Mouse (Mus musculus): ENCODE measurements around the gene Cnpy3. TPM values are rescaled to one million over a fixed set of nuclear protein-coding genes. Genes with fewer than 3 reads are reported as not detected.

The Cnpy3 gene
- polyA plus RNA-seq, 1 experiment: 41.9 TPM

DNA sequence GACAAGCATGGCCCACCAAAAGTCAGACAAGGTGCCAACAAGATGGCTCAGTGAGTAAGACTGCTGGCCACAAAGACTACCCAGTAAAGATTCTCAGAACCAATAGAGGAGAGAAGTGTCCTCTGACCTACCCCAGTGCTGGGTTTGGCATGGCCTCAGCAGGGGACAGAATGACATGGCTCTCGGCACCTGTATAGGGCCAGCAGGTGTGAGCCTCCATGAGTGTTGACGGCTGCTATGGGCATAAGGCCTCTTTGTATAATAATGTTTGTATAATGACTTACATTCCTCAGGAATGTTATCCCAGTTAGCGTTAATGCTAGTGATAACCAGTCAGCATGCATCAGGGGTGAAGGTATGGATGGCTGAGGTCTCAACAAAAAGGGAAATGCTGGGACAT is 24.1 kb upstream of the Cnpy3 start:
- H3ac ChIP-seq (ENCODE audit: control insufficient read depth, insufficient read length, low read depth): no peak overlapping the region
- peaks cover 71% of the 10 kb centered on the region for H3K36me3 ChIP-seq (ENCODE audit: control insufficient read depth, insufficient read depth)
- TF ChIP-seq USF1 (IDR thresholded peaks at IDR 0.05; ENCODE audit: low read depth) (no peak), MYOG (IDR thresholded peaks at IDR 0.05; ENCODE audit: control insufficient read depth, extremely low read depth, insufficient read length) (no peak), CEBPB (IDR thresholded peaks at IDR 0.05; ENCODE audit: low read depth) (no peak), CTCF (IDR thresholded peaks at IDR 0.05; ENCODE audit: control insufficient read depth, insufficient read depth, insufficient read length) (no peak), FOSL1 (IDR thresholded peaks at IDR 0.05; ENCODE audit: insufficient read depth, low read length, poor library complexity, severe bottlenecking) (no peak), MAX (IDR thresholded peaks at IDR 0.05) (no peak), MYOD1 (IDR thresholded peaks at IDR 0.05; ENCODE audit: control insufficient read depth, insufficient read length, low read depth) (no peak)
- H3K79me2 ChIP-seq (ENCODE audit: control insufficient read depth, insufficient read depth): peaks cover 35% of the 10 kb centered on the region
- no peaks in the 10 kb centered on the region for H3K27me3 ChIP-seq (ENCODE audit: control insufficient read depth, insufficient read depth, insufficient read length)
- H3K4me3 ChIP-seq (ENCODE audit: insufficient read depth, poor library complexity, severe bottlenecking): no peak overlapping the region
- H3K79me3 ChIP-seq (ENCODE audit: low read depth): peaks cover 23% of the 10 kb centered on the region

DNA sequence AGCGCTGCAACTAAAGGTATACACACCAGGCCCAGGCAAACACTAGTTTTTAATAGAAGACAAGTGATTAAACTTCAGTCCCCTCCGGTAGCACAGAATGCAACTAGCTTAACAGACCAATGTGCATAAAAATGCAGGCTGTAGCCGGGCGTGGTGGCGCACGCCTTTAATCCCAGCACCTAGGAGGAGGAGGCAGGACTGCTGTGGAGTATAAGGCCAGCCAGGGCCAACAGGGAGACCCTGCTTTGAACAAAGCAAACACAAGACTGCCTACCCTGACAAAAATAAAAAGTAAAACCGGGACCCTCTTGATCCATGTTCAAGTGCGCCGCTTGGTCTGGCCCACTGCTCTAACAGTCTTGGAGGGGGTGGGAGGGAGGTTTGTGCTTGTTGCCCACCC is 23.1 kb upstream of the Cnpy3 start:
- TF ChIP-seq FOSL1 (IDR thresholded peaks at IDR 0.05; ENCODE audit: insufficient read depth, low read length, poor library complexity, severe bottlenecking): no peak
- no peak for TF ChIP-seq USF1 (IDR thresholded peaks at IDR 0.05; ENCODE audit: low read depth)
- no peak for TF ChIP-seq CTCF (IDR thresholded peaks at IDR 0.05; ENCODE audit: control insufficient read depth, insufficient read depth, insufficient read length)
- TF ChIP-seq MAX (IDR thresholded peaks at IDR 0.05): no peak
- no peak for TF ChIP-seq CEBPB (IDR thresholded peaks at IDR 0.05; ENCODE audit: low read depth)
- TF ChIP-seq MYOG (IDR thresholded peaks at IDR 0.05; ENCODE audit: control insufficient read depth, extremely low read depth, insufficient read length): no peak
- TF ChIP-seq MYOD1 (IDR thresholded peaks at IDR 0.05; ENCODE audit: control insufficient read depth, insufficient read length, low read depth): no peak
- Histone ChIP-seq H3K27me3 (ENCODE audit: control insufficient read depth, insufficient read depth, insufficient read length) (no peaks in the 10 kb centered on the region), H3K4me3 (ENCODE audit: insufficient read depth, poor library complexity, severe bottlenecking) (no peak overlapping the region), H3K79me3 (ENCODE audit: low read depth) (peaks cover 14% of the 10 kb centered on the region), H3K79me2 (ENCODE audit: control insufficient read depth, insufficient read depth) (peaks cover 25% of the 10 kb centered on the region), H3ac (ENCODE audit: control insufficient read depth, insufficient read length, low read depth) (no peak overlapping the region), H3K36me3 (ENCODE audit: control insufficient read depth, insufficient read depth) (peaks cover 60% of the 10 kb centered on the region)

DNA sequence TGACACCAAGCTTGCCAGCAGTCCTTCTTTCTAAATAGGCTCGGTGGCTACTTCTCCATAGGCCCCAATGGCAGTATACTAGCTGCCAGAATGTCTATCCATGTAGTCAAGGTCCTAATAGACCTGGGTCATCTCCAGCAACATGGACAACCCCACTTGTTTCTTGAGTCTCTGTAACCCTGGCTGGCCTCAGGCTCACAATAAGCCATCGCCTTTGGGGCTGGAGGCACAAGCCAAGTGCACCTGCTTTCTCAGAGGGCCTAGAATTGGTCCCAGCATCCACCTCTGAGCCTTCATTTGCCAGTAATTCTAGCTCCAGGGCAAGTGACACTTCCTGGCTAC is 22.1 kb upstream of the Cnpy3 start:
- H3K4me3 ChIP-seq (ENCODE audit: insufficient read depth, poor library complexity, severe bottlenecking): no peak overlapping the region
- H3K79me3 ChIP-seq (ENCODE audit: low read depth): peaks cover 6% of the 10 kb centered on the region
- H3K36me3 ChIP-seq (ENCODE audit: control insufficient read depth, insufficient read depth): peaks cover 51% of the 10 kb centered on the region
- H3ac ChIP-seq (ENCODE audit: control insufficient read depth, insufficient read length, low read depth): no peak overlapping the region
- no peaks in the 10 kb centered on the region for H3K27me3 ChIP-seq (ENCODE audit: control insufficient read depth, insufficient read depth, insufficient read length)
- peaks cover 15% of the 10 kb centered on the region for H3K79me2 ChIP-seq (ENCODE audit: control insufficient read depth, insufficient read depth)
- TF ChIP-seq MAX (IDR thresholded peaks at IDR 0.05) (no peak), CTCF (IDR thresholded peaks at IDR 0.05; ENCODE audit: control insufficient read depth, insufficient read depth, insufficient read length) (no peak), FOSL1 (IDR thresholded peaks at IDR 0.05; ENCODE audit: insufficient read depth, low read length, poor library complexity, severe bottlenecking) (no peak), USF1 (IDR thresholded peaks at IDR 0.05; ENCODE audit: low read depth) (no peak), MYOG (IDR thresholded peaks at IDR 0.05; ENCODE audit: control insufficient read depth, extremely low read depth, insufficient read length) (no peak), CEBPB (IDR thresholded peaks at IDR 0.05; ENCODE audit: low read depth) (no peak), MYOD1 (IDR thresholded peaks at IDR 0.05; ENCODE audit: control insufficient read depth, insufficient read length, low read depth) (no peak)

DNA sequence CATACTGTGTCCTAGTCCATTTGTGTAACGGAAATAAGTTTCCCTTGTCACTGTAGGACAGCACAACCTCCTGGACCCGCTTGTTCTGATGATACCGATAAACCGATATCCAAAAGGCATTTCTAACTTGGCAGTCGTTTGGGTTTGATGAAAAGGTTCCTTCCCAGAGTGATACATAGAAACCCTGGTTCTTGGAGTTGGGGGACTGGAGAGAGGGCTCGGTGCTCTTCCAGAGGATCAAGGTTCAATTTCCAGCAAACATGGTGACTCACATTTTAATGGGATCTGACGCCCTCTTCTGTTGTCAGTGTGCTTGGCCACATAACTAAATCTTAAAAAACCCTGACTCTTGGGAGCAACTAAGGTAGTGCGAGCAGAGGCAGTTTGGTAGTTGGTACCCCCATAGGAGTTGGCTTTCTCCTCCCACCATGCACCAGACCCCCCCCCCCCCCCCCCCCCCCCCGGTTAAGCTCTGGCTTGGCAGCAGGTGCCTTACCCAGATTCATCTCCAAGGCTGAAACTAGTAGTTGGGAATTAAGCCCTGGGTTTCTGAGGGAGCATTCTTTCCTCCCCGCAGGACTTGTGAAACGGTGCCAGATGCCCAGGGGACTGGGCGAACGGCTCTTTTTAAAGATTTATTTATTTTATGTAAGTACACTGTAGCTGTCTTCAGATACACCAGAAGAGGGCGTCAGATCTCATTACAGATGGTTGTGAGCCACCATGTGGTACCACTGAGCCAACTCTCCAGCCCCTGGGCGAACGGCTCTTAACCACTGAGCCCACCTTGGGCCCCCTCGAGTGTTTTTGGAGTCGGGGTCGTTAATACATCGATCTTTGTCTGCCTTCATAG is 21.5 kb upstream of the Cnpy3 start:
- H3K36me3 ChIP-seq (ENCODE audit: control insufficient read depth, insufficient read depth): peaks cover 45% of the 10 kb centered on the region
- H3K4me3 ChIP-seq (ENCODE audit: insufficient read depth, poor library complexity, severe bottlenecking): peak overlapping the region; percentile 81
- H3K27me3 ChIP-seq (ENCODE audit: control insufficient read depth, insufficient read depth, insufficient read length): no peaks in the 10 kb centered on the region
- TF ChIP-seq MAX (IDR thresholded peaks at IDR 0.05) (no peak), CTCF (IDR thresholded peaks at IDR 0.05; ENCODE audit: control insufficient read depth, insufficient read depth, insufficient read length) (no peak), USF1 (IDR thresholded peaks at IDR 0.05; ENCODE audit: low read depth) (no peak), MYOG (IDR thresholded peaks at IDR 0.05; ENCODE audit: control insufficient read depth, extremely low read depth, insufficient read length) (no peak), CEBPB (IDR thresholded peaks at IDR 0.05; ENCODE audit: low read depth) (no peak), FOSL1 (IDR thresholded peaks at IDR 0.05; ENCODE audit: insufficient read depth, low read length, poor library complexity, severe bottlenecking) (no peak), MYOD1 (IDR thresholded peaks at IDR 0.05; ENCODE audit: control insufficient read depth, insufficient read length, low read depth) (no peak)
- H3K79me2 ChIP-seq (ENCODE audit: control insufficient read depth, insufficient read depth): peaks cover 9% of the 10 kb centered on the region
- H3ac ChIP-seq (ENCODE audit: control insufficient read depth, insufficient read length, low read depth): peak overlapping the region; percentile 96
- H3K79me3 ChIP-seq (ENCODE audit: low read depth): peaks cover 2% of the 10 kb centered on the region

DNA sequence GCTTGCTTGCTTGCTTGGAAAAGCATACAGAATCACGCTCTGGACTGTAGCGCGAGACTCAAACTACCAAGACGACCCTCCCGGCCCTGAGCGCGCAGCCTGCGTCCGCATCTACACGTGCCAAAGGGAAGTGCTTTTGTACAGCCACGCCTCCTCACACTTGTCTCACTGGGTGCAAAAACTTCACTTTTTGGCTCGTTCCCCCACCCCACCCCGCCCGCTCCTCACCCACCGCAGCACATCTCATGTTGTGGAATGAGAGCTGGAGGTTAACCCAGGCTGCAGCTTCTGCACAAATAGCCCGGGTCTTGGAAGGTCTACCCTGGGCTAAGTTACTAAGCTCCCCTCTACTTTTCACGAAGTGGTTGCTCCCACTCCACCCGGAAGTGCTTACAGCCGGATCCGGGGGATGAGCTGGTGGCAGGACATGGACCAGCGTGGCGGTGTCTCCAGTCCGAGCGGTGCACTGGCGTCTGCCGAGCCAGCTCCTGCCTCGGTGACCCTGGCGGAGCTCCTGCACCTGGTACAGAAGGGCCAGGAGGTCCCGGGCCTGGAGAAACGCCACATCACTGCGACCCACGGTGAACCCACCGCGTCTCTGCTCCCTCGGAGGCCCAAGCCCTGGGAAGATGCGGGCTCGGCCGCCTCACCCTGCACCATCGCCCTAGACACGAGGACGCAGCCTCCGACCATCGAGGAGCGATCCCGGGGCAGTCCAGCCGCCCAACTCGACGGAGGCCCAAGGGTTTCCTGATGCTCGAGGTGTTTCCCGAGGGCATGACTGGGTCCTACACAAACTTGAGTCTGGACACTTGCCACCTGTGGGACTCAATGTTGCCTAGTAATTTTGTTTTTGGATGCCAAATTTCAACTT is 20.6 kb upstream of the Cnpy3 start, which contains the start of gene 2310039H08Rik:
Gene 2310039H08Rik (plus strand): TSS at position 232 of the 874 bp plus-strand sequence.
- peaks cover 36% of the 10 kb centered on the region for H3K36me3 ChIP-seq (ENCODE audit: control insufficient read depth, insufficient read depth)
- H3K79me2 ChIP-seq (ENCODE audit: control insufficient read depth, insufficient read depth): peaks cover under 1% of the 10 kb centered on the region
- H3K4me3 ChIP-seq (ENCODE audit: insufficient read depth, poor library complexity, severe bottlenecking): peak within 1 kb of the TSS; percentile 81
- peak within 1 kb of the TSS; percentile 96 for H3ac ChIP-seq (ENCODE audit: control insufficient read depth, insufficient read length, low read depth)
- H3K79me3 ChIP-seq (ENCODE audit: low read depth): peaks cover 2% of the 10 kb centered on the region
- H3K27me3 ChIP-seq (ENCODE audit: control insufficient read depth, insufficient read depth, insufficient read length): no peaks in the 10 kb centered on the region
- TF ChIP-seq MAX (IDR thresholded peaks at IDR 0.05) (peak; percentile 84), CTCF (IDR thresholded peaks at IDR 0.05; ENCODE audit: control insufficient read depth, insufficient read depth, insufficient read length) (no peak), MYOG (IDR thresholded peaks at IDR 0.05; ENCODE audit: control insufficient read depth, extremely low read depth, insufficient read length) (no peak), USF1 (IDR thresholded peaks at IDR 0.05; ENCODE audit: low read depth) (peak; percentile 49), MYOD1 (IDR thresholded peaks at IDR 0.05; ENCODE audit: control insufficient read depth, insufficient read length, low read depth) (no peak)

Data from C2C12 (cell line).